Mouse (Mus musculus) left cerebral cortex, postnatal 14 days (tissue): ENCODE results near the gene Pkdcc. TPM values are rescaled to one million over a fixed set of nuclear protein-coding genes. Genes with fewer than 3 reads are reported as not detected.

ENCODE experiments used
- DNase-seq, 2 experiments: peaks; one replicate each; pipeline ENCODE4 v3.0.0; 2021 to 2022; ENCODE audit warnings: low spot score in 2 of 2, mixed read lengths in 1 of 2
- intact Hi-C: fragments of 180-260 bp; cut with DNase I; formaldehyde crosslinking; loops from one replicate; pipeline ENCODE4 v1.15.1; 2025
- long read RNA-seq, 2 experiments: library from polyadenylated mRNA; stranded (forward); transcript quantifications; one replicate each; pipeline ENCODE4 v2.0.0; 2021
- total RNA-seq, 2 experiments: library from RNA; stranded (reverse); gene quantifications; 2 replicates each; pipeline ENCODE4 v1.2.3; 2021

Gene Pkdcc
- total RNA-seq: 10 to 100 TPM; 15.6 to 20.2 TPM
- long read RNA-seq, experiment 1, partial matches to known transcripts: 1 of 5 reads
- long read RNA-seq, experiment 1, other reads (novel, unspliced or antisense): 1 of 5 reads
- long read RNA-seq, experiment 2, partial matches to known transcripts: 0 of 4 reads
- long read RNA-seq, experiment 2, other reads (novel, unspliced or antisense): 0 of 4 reads

GRCm38 (mm10) chr17:83214674-83215528 lies at the start of gene Pkdcc:
Pkdcc (plus strand) TSS chr17:83215292.
- peak; percentile 66 to 79 for DNase-seq
- intact Hi-C loops: loop anchor here (10.0 kb wide), 1 partner anchor 90 kb away; no protein-coding TSS in a partner anchor

- DNase-seq: no peak
- intact Hi-C loops: no loop called here
These were observed 48.9 kb upstream of the Pkdcc start for GRCm38 (mm10) chr17:83166195-83166594.

DNA sequence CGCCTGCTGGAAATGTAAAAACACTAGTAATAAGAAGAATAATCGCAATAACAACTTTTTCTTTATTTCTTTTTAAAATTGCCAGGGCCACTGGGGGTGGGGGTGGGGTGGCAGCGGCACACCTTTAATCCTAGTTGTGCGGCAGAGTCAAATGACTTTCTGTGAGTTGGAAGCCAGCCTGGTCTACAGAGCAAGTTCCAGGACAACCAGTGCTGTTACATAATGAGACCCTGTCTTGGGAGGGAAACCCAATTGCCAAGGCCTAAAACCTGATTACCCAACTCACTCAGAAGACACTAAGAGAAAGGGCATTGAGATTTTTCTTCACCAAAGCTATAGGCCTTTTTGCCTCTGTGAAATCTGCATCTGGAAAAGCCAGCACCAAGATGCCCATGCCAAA lies 38.9 kb upstream of the Pkdcc start:
- no peak for DNase-seq
- intact Hi-C loops: no loop called here

- intact Hi-C loops: no loop called here
- DNase-seq: no peak
These were observed 36.5 kb upstream of the Pkdcc start for GRCm38 (mm10) chr17:83178483-83179150.

DNA sequence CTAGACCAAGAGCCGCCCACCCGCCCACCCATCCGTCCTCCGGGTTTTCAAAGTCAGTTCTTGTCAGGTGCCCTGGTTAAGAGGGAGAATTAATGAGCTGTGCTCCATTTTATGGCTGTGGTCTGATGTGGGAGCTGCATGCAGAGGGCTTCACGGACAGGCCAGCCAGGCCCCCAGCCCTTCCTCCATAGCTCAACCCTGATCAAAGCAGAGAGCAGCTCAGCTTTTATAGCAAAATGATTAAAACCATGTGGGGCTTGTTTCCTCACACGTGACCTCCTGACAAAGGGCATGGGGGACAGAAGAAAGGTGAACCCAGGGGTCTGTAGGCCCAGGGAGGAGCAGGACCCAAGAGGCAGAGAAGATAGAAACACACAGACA lies 36.0 kb upstream of the Pkdcc start:
- no peak for DNase-seq
- intact Hi-C loops: no loop called here

- intact Hi-C loops: no loop called here
- no peak for DNase-seq
These were observed 35.5 kb upstream of the Pkdcc start for GRCm38 (mm10) chr17:83179569-83179968.

DNA sequence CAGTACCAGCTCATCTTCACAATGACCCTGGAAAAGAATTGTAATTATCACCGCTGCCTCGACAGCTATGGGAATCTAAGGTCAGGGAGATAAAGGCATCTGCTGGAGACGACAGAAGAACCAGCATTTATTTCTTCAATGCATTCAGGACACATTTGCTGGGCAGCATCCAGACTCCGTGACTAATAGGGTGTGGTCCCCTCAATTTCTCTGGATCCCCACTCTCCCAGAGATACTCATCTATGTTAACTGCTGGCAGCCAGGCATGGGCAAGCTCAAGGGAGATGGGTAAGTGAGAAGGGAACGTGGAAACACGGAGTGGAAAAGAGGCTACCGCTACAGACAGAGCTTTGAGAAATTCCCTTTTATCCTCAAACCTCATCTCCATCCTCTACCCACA lies 34.0 kb upstream of the Pkdcc start:
- no peak for DNase-seq
- intact Hi-C loops: no loop called here

- no peak for DNase-seq
- intact Hi-C loops: no loop called here
These were observed 33.5 kb upstream of the Pkdcc start for GRCm38 (mm10) chr17:83181592-83181991.

- intact Hi-C loops: no loop called here
- DNase-seq: no peak
These were observed 32.9 kb upstream of the Pkdcc start for GRCm38 (mm10) chr17:83182061-83182664.

DNA sequence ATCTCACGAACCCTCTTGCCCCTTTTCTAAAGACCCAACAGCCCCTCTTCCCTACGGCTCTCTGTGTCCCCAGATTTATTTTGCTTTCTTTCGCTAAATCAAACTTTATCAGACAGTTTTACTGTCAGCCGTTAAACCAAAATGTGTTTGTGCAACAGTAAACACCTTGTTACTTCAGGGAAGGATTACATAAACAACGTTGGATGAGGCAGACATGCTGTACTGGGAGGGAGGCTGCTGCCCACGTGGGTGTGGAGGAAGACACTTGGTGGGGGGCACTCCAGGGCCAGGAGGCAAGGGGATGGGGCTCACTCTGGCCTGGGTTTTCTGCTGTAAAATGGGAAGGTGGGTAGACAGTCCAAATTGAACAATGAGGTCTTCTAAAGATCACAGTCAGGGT lies 32.3 kb upstream of the Pkdcc start:
- intact Hi-C loops: no loop called here
- DNase-seq: no peak

GRCm38 (mm10) chr17:83187751-83188565 lies 27.1 kb upstream of the Pkdcc start:
- intact Hi-C loops: no loop called here
- peak in 1 of 2 experiments; percentile 30 for DNase-seq

GRCm38 (mm10) chr17:83190810-83191209 lies 24.3 kb upstream of the Pkdcc start:
- intact Hi-C loops: no loop called here

DNA sequence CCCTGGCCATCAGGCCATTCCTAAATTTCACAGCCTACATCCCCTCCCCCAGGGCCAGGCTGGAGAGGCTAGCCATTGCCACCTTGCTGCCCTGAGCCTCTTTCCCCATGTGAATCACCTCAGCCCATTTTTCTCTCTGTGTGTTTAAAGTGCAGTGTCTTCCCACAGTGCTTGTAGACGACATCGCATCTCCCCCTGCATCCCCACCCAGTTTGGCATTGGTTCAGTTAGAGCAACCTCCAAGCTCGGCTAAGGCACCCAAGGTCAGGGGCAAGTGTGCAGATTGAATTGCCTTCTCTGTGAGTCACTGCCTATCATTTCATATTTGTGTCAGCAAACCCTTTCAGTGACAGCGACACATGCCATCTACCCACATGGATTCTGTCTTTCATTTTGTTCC lies 20.6 kb upstream of the Pkdcc start:
- intact Hi-C loops: no loop called here
- no peak for DNase-seq

More at GRCm38 (mm10) chr17:83190810-83191209, 24.3 kb upstream of the Pkdcc start:
- DNase-seq: no peak

- intact Hi-C loops: no loop called here
- no peak for DNase-seq
These were observed 17.6 kb upstream of the Pkdcc start for GRCm38 (mm10) chr17:83197361-83197923.

GRCm38 (mm10) chr17:83200469-83200868 lies 14.6 kb upstream of the Pkdcc start:
- no peak for DNase-seq
- intact Hi-C loops: no loop called here

DNA sequence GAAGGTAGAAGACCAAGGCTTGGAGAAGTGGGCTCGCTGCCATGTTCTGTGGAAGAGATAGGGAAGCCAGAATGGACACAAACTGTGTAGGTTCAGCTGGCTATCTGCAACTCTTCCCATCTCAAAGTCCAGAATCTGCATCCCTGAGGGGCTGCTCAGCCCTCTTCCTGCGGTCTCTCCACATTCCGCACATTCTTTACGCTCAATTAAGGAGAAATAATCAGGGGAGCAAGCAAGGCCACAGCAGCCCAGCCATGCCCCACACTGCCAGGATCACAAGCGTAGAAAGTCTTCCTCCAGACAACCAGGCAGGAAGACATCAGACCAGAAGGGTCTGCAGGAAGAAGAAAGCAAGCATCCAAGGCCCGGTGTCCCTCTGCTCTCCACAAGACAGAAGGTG lies 13.8 kb upstream of the Pkdcc start:
- intact Hi-C loops: no loop called here
- DNase-seq: no peak

DNA sequence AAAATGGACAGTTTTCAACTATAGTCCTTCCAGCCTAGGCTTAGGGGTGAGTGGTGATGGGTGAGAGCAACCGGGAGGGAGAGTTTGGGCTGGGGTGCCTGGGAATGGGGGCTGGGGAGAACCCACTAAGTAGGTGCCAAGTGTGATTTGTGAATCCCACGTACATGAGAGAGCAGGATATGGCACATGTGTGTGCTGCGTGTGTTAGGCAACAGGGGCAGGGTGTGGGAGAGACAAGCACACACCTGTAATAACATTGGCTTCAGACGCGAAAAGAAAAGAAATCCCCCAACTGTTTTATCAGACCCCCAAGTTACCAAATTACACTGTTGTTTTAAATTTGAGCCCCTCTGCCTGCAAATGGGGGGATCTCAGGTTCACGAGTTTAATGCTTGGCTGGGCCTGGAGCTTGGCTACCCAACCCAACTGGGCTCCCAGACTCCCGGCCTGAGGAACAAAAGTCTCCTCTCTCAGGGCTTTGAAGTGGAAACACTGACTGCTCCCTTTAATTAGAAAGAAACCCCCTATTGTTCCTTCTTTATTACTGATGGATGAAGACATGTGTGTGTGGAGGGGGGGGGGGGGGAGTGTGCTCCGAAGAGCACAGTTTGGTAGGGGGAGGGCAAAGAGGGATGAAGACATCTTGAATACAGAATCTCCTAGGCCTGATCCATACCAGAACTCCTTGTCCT lies 11.3 kb upstream of the Pkdcc start:
- DNase-seq: no peak
- intact Hi-C loops: no loop called here

DNA sequence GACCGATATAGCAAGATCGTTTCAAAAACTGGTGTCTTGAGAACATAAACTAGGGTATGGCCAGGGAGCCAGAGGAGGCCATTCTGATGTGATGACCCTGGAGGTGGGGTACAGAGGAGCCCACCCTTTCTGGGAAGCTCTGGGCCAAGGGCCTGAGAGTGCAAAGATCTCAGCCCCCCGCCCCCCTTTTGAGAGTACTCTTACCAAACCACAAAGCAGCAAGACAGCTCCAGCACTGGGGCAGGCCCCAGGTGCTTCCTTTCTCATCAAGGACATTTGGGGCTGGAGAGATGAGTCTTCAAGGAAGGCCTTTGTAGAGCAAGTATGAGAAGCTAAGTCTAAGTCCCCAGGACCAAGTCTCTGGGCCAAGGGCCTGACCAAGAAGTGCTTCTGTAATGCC lies 7.8 kb upstream of the Pkdcc start:
- DNase-seq: no peak
- intact Hi-C loops: no loop called here
